In the genomic region with DNA sequence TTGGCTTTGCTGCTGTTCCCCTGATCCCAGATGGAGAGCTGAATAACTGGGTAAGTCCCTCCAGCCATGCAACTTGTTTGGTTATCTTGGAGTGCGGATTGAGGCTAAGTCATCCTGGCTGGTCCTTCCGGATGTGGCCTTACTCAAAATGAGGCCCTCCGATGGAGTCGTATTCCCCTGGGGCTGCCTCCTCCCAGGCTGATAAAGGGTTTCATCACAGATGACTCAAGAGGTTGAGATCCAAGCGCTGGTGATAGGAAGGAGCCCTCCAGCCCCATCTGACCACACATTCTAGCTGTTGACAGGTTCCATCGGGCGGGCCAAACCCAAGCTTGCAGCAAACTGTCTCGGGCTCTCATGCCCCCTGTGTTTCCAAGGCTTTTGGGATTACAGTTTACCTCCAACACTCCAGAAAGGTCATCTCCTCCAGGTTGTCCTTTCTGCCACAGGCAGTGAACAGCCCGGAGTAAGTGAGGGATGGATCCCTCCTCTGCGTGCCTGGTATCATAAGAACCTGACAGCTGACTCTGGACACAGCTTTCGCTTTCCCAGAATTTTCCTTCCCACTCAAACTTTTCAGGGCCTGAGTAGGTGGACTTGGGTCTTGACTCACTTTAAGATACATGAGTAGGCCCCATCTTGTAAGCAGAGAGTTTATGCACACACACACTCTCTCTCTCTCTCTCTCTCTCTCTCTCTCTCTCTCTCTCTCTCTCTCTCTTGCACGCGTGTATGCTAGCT, we compare ENCODE assay signal across 15 mouse cellular contexts.
DNase-seq lines count a peak whose midpoint lies in the region; ATAC-seq and TF ChIP-seq lines count a peak whose summit lies in the region.
"Had no signal": no experiment of that assay in that cellular context is flagged by ENCODE, and none has a peak within 500 bp of the region (broad histone marks: within the 10 kb centered on the region; RNA-seq: fewer than 3 reads in every experiment).

No protein-coding gene starts in this region.

- no peak overlapping the region for H3K9ac ChIP-seq in embryonic facial prominence, embryonic 14.5 days (ENCODE audit: low read depth, low read length)
- H3K9ac ChIP-seq in heart, embryonic 12.5 days = no peak overlapping the region
- H3K9ac ChIP-seq: liver, embryonic 12.5 days had no signal

- H3K4me3 ChIP-seq in embryonic facial prominence, embryonic 14.5 days (ENCODE audit: low read depth, low read length) = no peak overlapping the region
- no peak overlapping the region for H3K4me3 ChIP-seq in embryonic facial prominence, embryonic 10.5 days
- no peak overlapping the region for H3K4me3 ChIP-seq in heart, embryonic 12.5 days
- H3K4me3 ChIP-seq in myocyte = no peak overlapping the region
- H3K4me3 ChIP-seq: liver, embryonic 12.5 days had no signal

- no peaks in the 10 kb centered on the region for H3K27me3 ChIP-seq in embryonic facial prominence, embryonic 14.5 days (replicated peaks; ENCODE audit: control insufficient read depth, insufficient read depth, low read length)
- 0 out of 2 replicates have a peak, but pooled peaks cover 6% of the 10 kb centered on the region for H3K27me3 ChIP-seq in embryonic facial prominence, embryonic 10.5 days (replicated peaks; ENCODE audit: low read depth, poor library complexity, severe bottlenecking)
- peaks cover 15% of the 10 kb centered on the region; the same call in 1 of the 2 replicates for H3K27me3 ChIP-seq in heart, embryonic 12.5 days (replicated peaks)
- no peaks in the 10 kb centered on the region for H3K27me3 ChIP-seq in myocyte (ENCODE audit: control insufficient read depth, insufficient read depth, insufficient read length)
- H3K27me3 ChIP-seq: liver, embryonic 12.5 days had no signal

- ATAC-seq in embryonic facial prominence, embryonic 14.5 days (ENCODE audit: low read depth) = no peak
- peak; percentile 45 for ATAC-seq in heart, embryonic 12.5 days (ENCODE audit: insufficient number of reproducible peaks, low FRiP score)
- ATAC-seq: liver, embryonic 12.5 days had no signal

- TF ChIP-seq POLR2A in myocyte (IDR thresholded peaks at IDR 0.05; ENCODE audit: insufficient read length, low read depth) = no peak

- no peaks in the 10 kb centered on the region for H3K9me3 ChIP-seq in embryonic facial prominence, embryonic 14.5 days (ENCODE audit: control insufficient read depth, low read length)
- no peaks in the 10 kb centered on the region for H3K9me3 ChIP-seq in embryonic facial prominence, embryonic 10.5 days
- no peaks in the 10 kb centered on the region for H3K9me3 ChIP-seq in heart, embryonic 12.5 days (replicated peaks)
- H3K9me3 ChIP-seq: liver, embryonic 12.5 days had no signal

- 67% methylated on average over 13 of the region's 13 CpGs for WGBS in embryonic facial prominence, embryonic 14.5 days
- 76% methylated on average over 13 of the region's 13 CpGs for WGBS in embryonic facial prominence, embryonic 10.5 days
- 27% methylated on average over 13 of the region's 13 CpGs for WGBS in heart, embryonic 12.5 days

- no peaks in the 10 kb centered on the region for H3K4me1 ChIP-seq in embryonic facial prominence, embryonic 14.5 days (ENCODE audit: control insufficient read depth, insufficient read depth, low read length)
- peaks cover 13% of the 10 kb centered on the region for H3K4me1 ChIP-seq in embryonic facial prominence, embryonic 10.5 days
- H3K4me1 ChIP-seq in heart, embryonic 12.5 days (replicated peaks) = peaks cover 24% of the 10 kb centered on the region
- H3K4me1 ChIP-seq: liver, embryonic 12.5 days had no signal

- H3K79me2 ChIP-seq in myocyte (ENCODE audit: control insufficient read depth, insufficient read depth) = no peaks in the 10 kb centered on the region

- no peak overlapping the region for H3K4me2 ChIP-seq in embryonic facial prominence, embryonic 14.5 days (ENCODE audit: low read depth, low read length)
- H3K4me2 ChIP-seq in heart, embryonic 12.5 days = peak overlapping the region; percentile 14; the same call in 1 of the 2 replicates
- H3K4me2 ChIP-seq in myocyte (ENCODE audit: low read depth) = peak overlapping the region; percentile 52
- H3K4me2 ChIP-seq: liver, embryonic 12.5 days had no signal

- H3K27ac ChIP-seq in embryonic facial prominence, embryonic 14.5 days (replicated peaks; ENCODE audit: low read depth, low read length) = no peak overlapping the region
- H3K27ac ChIP-seq in embryonic facial prominence, embryonic 10.5 days (replicated peaks) = no peak overlapping the region
- H3K27ac ChIP-seq in heart, embryonic 12.5 days (ENCODE audit: poor library complexity, severe bottlenecking) = no peak overlapping the region
- H3K27ac ChIP-seq: liver, embryonic 12.5 days had no signal

- no peaks in the 10 kb centered on the region for H3K36me3 ChIP-seq in embryonic facial prominence, embryonic 14.5 days (ENCODE audit: control insufficient read depth, insufficient read depth, low read length)
- H3K36me3 ChIP-seq in embryonic facial prominence, embryonic 10.5 days (replicated peaks) = no peaks in the 10 kb centered on the region
- H3K36me3 ChIP-seq in heart, embryonic 12.5 days = no peaks in the 10 kb centered on the region
- no peaks in the 10 kb centered on the region for H3K36me3 ChIP-seq in myocyte (ENCODE audit: control insufficient read depth, insufficient read depth)
- H3K36me3 ChIP-seq: liver, embryonic 12.5 days had no signal

- DNase-seq in embryonic facial prominence, embryonic 14.5 days (ENCODE audit: low spot score) = peak; percentile 20
- DNase-seq in embryonic facial prominence, embryonic 10.5 days (ENCODE audit: low spot score) = no peak
- DNase-seq in right cerebral cortex, adult 2 months (ENCODE audit: low spot score in 2 of 2) = peak; percentile 20 to 22
- DNase-seq in right cerebral cortex, postnatal 25 days = no peak
- DNase-seq in yolk sac, embryonic 10.5 days (ENCODE audit: low spot score) = no peak
- DNase-seq in layer of hippocampus, postnatal 25 days (ENCODE audit: extremely low spot score in 1 of 2, low spot score in 1 of 2) = no peak
- DNase-seq: cerebellum, adult 11 months; embryo, embryonic 11 days; gastrocnemius, postnatal 25 days; kidney, postnatal 14 days; spleen, adult 18-20 months; thymus, adult 18-20 months had no signal

- no peak overlapping the region for H3ac ChIP-seq in myocyte (ENCODE audit: control insufficient read depth, insufficient read length)

TF ChIP-seq in myocyte, 11 proteins besides CTCF, POLR2A, EP300 and RAD21:
- TF ChIP-seq SRF (IDR thresholded peaks at IDR 0.05; ENCODE audit: control insufficient read depth, insufficient read length, low read depth) = no peak
- no peak for TF ChIP-seq REST (IDR thresholded peaks at IDR 0.05; ENCODE audit: insufficient read depth, insufficient read length)
- no peak for TF ChIP-seq POLR2AphosphoS2 (IDR thresholded peaks at IDR 0.05; ENCODE audit: insufficient read length, low read depth)
- TF ChIP-seq CEBPB (IDR thresholded peaks at IDR 0.05; ENCODE audit: insufficient read depth, poor library complexity, severe bottlenecking) = peak; percentile 82
- TF ChIP-seq MAX (IDR thresholded peaks at IDR 0.05; ENCODE audit: low read depth) = no peak
- no peak for TF ChIP-seq USF1 (IDR thresholded peaks at IDR 0.05; ENCODE audit: low read depth)
- TF ChIP-seq MYOD1 (IDR thresholded peaks at IDR 0.05; ENCODE audit: control insufficient read depth in 1 of 3, insufficient read length in 2 of 3, low read depth in 2 of 3) = peak in 1 of 3 experiments; percentile 11
- no peak for TF ChIP-seq MYOG (IDR thresholded peaks at IDR 0.05; ENCODE audit: control insufficient read depth in 1 of 3, insufficient read depth in 1 of 3, insufficient read length in 2 of 3, low read depth in 2 of 3)
- TF ChIP-seq TCF12 (IDR thresholded peaks at IDR 0.05; ENCODE audit: insufficient read depth, poor library complexity, severe bottlenecking) = no peak
- no peak for TF ChIP-seq TCF3 (IDR thresholded peaks at IDR 0.05; ENCODE audit: insufficient read length, low read depth)
- no peak for TF ChIP-seq E2F4 (IDR thresholded peaks at IDR 0.05; ENCODE audit: insufficient read depth)
TF ChIP-seq in myocyte: peak in this region for 2.

Comparison
In these comparisons a context has a peak if more than half of its experiments do, and no peak if none do; other contexts are left out.
1. DNase-seq: peak in embryonic facial prominence, embryonic 14.5 days (single experiment) and right cerebral cortex, adult 2 months (2 of 2); none in embryonic facial prominence, embryonic 10.5 days (single experiment), right cerebral cortex, postnatal 25 days (single experiment), yolk sac, embryonic 10.5 days (single experiment) and layer of hippocampus, postnatal 25 days (0 of 2).